Mouse (Mus musculus) fat pad, adult 2 months (tissue): ENCODE results near the gene Gabrd.

Experiments
- DNase-seq: peaks from one replicate; pipeline ENCODE4 v3.0.0-alpha.2; 2011; ENCODE audit warnings: low read depth, low spot score; ENCODE audit errors: extremely low read depth

Gene Gabrd

GRCm38 (mm10) chr4:155344299-155344600 is 53.7 kb downstream of the Gabrd start:
- DNase-seq, result no peak

GRCm38 (mm10) chr4:155343415-155344298 is 54.3 kb downstream of the Gabrd start:
- no peak for DNase-seq

- no peak for DNase-seq
Measured at GRCm38 (mm10) chr4:155336284-155337050, 61.4 kb downstream of the Gabrd start.
